Mouse (Mus musculus) cerebral cortex, adult 2 months (tissue): Measurements from ENCODE around the gene Morf4l1.

Experiments used
- WGBS: fragments of 180-500 bp; shearing (Covaris S2); methylation state at CpG from one replicate; pipeline ENCODE4 v1.1.7; 2018; 5-methylcytosine and 5-hydroxymethylcytosine counted together

Gene Morf4l1

DNA sequence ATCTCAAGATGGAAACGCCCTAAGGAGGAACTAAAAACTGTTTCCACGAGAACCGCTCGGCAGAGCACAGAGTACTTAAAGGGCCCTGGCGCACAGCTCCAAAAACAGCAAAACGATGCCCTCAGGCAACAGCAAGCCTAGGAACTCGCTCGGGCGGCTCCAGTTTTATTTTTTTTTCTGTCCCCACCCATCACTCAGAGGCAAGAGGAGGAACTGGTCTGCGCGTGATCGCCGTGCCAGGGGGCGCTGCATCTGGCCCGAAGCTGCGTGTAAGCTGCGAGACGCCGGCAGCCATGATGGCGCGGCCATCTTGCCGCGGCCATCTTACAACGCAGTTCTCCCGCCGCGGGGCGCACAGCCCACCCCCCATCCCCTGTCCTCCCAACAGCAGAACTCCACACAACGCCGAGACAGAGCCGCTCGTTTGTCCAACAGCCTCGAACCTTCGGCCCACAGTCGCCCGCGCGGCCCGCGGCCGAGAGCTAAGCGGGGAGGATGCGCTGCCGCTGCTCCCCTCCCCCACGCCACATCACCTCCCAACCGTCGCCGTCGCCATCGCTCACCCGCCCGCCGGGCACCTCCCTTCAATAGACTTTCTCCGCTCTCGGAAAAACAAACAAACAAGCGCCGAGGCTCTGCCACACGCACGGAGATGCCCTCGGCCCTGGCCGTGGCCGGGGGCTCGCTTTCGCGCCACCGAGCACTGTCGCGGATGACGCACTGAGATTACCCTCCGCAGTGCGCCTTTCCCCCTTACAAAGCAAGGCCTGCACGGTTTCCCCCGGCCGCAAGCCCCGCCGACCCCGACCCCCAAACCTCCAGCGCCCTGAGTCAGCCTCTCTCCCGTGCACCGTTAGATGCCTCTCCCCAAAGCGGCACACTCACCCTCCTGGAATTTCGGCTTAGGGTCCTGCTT, 665 bp downstream of the Morf4l1 start:
- WGBS = under 1% methylated on average over 82 of the region's 82 CpGs

DNA sequence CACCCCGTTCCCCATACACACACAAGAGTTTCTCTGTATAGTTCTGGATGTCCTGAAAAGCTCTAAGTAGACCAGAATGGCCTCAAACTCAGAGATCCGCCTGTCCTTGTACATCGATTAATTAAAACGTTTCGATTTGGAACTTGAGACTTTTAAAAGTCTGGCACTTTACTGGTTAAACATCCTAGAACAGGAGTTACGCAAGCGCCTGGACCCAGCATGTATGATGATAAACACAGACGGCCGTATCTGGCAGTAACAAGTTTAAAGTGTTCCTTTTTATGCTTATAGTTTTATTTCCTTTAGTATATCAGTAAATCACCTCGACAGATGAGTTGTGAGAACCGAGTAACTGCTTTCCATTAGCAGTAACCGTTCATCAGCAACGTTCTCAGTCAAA, 1.4 kb downstream of the Morf4l1 start:
- under 1% methylated on average over 13 of the region's 13 CpGs for WGBS

DNA sequence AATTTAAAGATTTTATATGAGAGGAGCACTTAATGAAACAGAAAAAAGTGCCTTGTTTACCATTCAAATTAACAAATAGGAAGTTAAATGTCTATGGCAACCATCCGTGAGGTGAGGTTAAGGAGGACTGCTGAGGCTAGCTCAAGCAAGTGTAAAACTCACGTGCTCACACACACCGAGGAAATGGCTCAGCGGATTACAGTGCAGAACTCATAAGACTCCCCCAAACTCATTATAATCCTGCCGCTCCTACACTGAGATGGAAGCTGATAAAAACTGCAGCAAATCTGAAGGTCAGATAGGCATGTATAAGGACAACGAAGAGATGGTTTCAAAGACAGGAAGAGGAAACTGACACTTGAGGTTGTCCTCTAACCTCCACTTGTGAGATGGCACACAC, 5.2 kb downstream of the Morf4l1 start:
- 37% methylated on average over 6 of the region's 6 CpGs for WGBS

DNA sequence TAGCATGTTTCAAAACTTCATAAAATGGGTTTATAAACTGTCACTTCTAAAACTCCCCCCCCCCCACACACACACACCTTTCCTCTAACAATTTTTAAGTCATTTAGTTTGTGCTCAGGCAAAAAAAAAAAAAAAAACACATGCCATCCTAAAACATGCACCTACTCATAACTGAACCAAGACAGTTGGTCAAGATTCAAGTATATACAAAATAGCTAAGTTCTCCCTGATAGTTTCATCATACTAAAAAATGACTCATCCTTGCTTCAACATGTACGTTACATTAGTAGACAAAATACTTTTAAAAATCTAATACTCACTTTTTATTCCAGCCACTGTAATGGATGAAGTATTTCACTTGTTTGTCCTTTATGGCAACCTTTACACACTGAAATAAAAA, 7.7 kb downstream of the Morf4l1 start:
- WGBS = 37% methylated on average over 1 of the region's 1 CpGs

DNA sequence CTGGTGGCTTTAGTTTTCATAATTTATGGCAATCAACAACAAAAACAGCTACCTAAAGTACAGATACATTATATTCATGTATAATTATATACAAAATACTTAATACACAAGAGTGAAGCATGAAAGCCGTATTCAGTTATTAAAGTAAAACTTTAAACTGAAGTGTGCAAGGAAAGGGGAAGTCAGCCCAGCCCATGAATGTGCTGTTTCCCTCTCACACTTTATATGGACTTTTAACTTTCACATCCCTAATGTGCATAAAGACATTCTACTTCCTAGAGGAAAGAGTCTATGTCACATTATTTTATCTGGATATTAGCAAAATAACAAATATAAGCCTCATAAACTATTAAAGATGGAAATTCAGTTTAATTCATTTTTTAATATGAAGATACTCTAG, 9.1 kb downstream of the Morf4l1 start:
- 67% methylated on average over 1 of the region's 1 CpGs for WGBS

DNA sequence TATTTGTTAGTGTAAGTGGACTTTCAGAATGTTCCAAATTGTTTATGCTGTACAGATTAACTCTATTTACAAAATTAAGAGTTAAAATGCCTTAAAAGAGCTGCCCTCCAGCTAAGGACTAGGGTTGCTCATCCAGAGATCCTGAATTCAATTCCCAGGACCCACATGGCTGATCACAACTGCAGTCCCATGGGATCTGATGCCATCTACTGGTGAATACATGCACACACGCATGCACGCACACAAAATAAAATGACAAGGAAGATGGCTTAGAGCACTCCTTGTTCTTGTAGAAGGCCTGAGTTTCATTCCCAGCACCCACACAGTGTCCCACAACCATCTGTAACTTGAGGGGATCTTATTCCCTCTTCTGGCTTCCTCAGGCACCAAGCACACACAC, 13.8 kb downstream of the Morf4l1 start:
- WGBS = 39% methylated on average over 2 of the region's 2 CpGs

DNA sequence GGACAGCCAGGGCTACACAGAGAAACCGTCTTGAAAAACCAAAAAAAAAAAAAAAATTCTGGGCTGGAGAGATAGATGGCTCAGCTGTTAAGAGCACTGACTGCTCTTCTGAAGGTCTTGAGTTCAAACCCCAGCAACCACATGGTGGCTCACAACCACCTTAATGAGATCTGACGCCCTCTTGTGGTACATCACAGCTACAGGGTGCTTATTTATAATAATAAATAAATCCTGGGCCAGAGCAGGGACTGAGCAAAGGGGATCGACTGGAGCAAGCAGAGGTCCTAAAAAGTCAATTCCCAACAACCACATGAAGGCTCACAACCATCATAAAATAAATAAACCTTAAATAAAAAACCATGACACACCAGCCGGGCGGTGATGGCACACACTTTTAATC, 15.6 kb downstream of the Morf4l1 start:
- WGBS = 87% methylated on average over 5 of the region's 5 CpGs

DNA sequence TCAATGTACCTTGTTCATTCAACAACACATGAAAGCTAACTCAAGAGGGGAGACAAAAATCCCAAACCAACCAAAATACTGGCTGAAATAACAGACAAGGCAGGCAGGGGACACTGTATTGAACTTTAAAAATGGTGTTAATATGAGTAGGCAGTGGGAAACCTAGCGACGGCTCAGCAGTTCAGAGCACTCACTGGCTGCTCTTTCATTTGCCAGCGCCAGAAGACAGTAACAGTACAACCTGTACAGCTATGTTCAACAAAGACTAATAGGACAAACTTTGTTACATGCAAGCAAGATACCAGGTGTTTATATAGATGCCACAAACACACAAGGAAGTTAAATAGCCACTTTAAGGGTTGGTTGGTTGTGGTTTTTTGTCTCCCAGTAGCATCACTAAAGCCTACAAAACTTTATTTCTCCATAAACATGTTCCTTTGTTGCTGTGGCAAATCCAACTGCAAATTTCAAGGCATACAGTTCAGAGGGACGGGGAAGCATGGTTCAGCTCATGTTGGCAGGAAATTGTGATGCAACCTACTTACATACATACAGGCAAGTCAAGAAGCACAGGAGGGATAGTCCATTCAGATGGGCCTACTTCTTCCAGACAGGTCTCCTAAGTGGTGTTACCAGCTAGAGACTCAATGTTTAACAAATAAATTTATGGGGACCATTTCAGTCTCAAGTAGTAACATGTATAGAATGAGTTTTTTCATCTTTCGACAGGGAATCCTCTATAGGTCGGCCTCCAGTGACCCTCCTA, 25.1 kb downstream of the Morf4l1 start:
- 78% methylated on average over 6 of the region's 6 CpGs for WGBS

DNA sequence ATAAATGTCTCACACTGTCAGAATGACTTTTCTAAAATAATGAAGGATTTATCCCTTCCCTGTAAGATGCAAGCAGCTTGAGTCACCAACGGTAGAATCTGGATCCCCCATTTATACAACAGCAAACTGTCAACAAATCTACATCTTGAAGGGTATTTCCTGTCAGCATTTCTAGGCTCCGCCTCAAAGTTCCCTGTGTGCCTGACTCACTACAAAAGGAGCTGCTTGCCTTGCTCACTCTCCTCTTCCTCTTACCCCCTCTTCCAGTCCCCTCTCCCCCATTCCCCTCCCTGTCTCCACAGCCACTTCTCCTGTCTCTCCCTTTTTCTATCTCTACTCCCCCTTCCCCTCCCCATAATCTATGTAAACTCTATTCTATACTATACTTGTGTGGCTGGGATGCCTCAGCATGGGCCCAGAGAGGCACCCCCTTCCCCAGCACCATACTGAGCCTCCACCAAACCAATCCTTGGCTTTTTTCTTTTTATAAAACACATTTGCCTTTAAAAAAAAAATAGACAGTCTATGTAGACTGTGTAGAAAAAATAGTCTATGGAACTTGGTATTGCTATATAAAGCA, 26.6 kb downstream of the Morf4l1 start:
- WGBS = 71% methylated on average over 2 of the region's 2 CpGs

DNA sequence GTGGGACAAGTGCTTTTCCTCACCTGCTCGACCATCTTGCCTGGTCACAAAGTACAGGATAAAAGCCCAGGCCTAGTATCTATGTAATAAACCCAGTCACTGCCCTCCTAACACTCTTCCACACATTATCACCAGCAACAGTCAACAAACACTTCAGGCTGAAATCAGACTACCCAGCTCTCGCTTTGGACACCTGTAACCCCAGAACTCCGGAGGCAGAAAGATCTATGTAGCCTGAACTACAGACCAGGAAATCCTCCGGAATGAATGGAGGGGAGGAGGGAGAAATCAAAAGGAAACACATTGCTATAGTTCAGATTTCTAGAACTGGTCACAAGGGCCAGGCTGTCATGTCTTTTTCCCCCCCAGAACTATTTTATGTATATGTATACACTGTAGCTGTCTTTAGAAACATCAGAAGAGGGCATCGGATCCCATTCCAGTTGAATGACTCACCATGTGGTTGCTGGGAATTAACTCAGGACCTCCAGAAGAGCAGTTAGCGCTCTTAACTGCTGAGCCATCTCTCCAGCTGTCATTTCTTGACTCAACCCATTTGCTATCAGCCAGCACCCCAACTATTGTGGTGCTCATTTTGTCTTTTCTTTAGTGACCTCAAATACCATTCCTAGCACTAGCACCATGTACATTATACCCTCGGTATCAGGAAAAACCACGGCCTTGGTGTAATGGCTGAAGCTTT, 29.7 kb downstream of the Morf4l1 start:
- WGBS = 81% methylated on average over 8 of the region's 8 CpGs

DNA sequence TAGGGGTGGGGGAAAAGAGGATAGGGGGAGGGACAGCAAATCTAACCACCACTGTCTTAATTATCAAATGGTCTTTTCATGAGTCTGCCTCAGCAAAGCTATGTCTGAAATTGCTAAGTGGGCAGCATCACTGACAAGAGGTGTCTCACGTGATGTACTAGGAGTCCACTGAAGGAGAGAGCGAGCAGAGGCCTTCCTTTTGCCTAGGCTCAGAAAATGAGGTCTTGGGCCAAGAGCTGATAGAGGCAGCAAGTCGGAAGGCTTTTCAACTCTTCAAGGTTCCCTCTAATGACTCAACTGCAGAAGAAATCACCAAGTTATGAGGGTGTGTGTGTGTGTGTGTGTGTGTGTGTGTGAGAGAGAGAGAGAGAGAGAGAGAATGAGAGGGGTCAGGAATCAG, 30.4 kb downstream of the Morf4l1 start:
- 85% methylated on average over 3 of the region's 3 CpGs for WGBS

DNA sequence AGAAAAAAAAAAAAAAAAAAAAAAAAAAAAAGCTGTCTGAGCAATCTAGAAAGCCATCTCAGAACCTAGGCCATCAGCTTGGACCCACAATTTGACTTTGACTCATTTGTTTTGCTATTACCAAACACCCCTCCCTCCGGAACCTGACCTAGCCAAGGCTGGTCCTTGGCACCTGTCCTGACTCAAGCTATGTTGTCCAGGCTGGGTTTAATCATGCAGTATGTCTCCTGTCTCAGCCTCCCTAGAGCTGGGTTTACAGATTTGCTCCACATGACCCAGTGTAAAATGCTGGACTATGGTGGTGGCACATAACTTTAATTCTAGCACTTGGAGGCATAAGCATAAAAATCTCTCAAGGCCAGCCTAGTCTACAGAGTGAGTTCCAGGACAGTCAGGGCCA, 31.6 kb downstream of the Morf4l1 start:
- 96% methylated on average over 1 of the region's 1 CpGs for whole genome bisulfite sequencing

DNA sequence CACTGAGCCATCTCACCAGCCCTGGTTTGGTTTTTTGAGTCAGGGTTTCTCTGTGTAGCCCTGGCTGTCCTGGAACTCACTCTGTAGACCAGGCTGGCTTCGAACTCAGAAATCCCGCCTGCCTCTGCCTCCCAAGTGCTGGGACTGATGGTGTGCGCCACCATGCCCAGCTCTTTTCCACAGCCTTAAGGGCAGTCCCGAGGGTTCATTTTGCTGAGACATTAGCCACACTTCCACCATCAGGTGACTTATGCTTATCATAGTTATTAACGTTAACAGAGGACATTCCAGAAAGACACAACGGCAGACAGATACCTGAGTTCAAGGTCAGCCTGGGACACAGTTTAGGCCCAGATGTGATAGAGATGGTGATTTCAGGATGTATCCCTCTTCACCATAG, 32.6 kb downstream of the Morf4l1 start:
- WGBS = 93% methylated on average over 6 of the region's 6 CpGs

DNA sequence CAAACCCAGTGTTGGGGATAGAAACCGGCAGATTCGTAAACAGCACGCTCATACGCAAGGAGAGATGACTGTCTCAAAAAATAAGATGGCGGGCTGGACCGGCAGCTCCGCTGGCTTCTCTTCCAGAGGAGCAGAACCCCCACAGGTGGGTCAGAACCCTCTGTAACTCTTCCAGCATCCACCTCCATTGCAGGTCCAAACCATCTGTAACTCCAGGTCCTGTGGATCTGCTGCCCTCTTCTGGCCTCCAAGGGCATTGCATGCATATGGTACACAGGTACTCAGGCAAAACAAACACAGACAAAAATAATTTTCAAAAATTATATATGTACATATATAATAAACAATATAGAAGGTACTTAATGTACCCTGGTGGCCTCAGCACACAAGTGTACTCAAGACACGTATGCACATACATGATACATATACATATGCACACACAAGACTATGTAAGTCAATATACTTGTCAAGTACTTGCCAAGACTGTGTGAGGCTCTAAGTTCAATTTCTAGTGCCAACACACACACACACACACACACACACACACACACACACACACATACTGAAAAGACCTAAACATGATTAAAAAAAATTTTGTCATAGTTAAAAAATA, 37.6 kb downstream of the Morf4l1 start:
- 72% methylated on average over 8 of the region's 8 CpGs for WGBS

DNA sequence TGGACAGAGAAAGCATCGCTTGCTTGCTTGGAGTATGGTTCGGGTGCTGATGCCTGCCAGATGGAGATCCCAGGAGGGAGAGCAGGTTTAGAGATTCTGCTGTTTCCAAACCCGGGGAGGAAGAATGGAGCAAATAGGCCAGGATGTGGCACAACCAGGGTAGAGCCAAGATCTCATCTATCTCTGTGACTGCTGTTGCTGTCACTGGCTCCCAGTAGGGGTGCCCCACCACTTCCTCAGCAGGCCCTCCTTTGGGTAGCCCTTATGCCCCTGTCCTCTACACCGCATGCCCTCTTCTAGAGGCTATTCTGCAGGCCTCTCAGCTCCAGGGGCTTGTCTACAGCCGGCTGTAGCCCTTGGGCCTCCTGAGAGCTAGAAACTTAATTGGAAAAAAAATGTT, 38.4 kb downstream of the Morf4l1 start:
- 85% methylated on average over 5 of the region's 5 CpGs for WGBS

DNA sequence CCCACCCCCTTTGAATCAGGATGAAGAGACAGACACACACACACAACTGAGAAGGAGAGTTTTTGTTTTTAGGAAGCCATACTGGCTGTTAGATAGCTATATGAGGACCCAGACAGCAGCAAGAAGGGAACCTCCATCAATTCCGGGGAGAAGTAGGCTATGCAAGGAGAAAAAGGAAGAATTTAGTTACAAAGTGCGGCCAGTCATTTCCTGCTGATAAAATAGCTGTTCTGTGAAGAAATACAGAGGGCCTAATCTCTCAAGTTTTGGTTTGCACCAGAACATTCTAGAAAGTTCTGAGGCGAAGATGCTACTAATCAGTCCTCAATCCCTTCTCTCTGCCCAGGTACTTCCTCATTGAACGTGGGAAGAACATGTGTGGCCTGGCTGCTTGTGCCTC, 39.2 kb downstream of the Morf4l1 start:
- 86% methylated on average over 4 of the region's 4 CpGs for WGBS

DNA sequence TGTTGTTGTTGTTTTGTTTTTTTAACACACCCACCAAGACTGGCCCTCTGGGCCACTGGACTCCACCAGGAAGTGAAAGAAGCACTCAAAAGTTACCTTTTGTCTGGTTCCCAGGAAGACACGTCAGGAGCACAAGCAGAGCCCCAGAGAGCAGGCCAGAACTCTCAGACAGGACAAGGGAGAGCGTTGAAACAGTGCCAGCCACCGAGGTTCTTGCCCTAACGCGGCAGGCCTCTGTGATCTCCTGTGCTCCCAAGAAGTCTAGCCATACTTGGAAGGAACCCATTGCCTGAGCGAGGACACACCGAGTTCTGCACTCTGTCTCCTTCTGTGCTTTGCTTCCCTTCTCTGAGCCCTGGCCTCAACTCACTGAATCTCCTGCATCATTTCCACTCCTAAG, 44.4 kb downstream of the Morf4l1 start:
- WGBS = 70% methylated on average over 7 of the region's 7 CpGs

DNA sequence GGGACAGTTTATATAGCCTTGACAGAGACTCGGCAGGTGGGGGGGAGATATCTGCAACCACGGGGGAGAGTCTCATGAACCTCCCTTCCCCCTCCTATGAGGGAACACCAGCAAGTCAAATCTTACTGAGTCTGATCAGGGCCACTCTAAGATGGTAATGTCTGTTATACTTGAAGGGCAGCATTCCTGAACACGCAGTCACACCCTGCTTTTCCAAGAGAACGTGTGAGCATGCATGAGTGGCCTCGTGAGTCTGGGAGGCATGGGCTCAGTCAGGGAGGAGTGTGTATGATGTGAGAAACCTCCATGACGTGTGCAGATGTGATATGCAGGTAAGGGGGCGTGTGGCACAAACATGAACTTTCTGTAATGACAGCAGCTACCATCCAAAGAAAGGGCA, 45.1 kb downstream of the Morf4l1 start:
- 84% methylated on average over 7 of the region's 7 CpGs for WGBS

DNA sequence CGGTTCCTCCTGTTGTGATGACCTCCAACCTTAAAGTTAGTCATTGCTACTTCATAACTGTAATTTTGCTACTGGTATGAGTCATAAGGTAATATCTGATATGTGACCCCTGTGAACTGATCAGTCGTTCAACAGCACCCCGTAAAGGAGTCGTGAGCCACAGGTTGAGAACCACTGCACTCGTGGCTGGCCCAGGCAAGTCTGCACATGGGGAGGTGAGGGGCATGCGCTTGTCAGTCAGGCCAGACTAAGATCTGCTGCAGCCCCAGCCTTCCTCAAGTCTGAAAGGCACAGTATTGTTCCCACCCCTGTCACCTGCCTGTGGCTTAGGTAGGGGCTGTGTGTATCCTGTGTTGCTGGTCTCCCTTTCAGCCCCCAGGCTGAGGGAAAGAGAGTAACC, 45.8 kb downstream of the Morf4l1 start:
- 94% methylated on average over 6 of the region's 6 CpGs for WGBS

DNA sequence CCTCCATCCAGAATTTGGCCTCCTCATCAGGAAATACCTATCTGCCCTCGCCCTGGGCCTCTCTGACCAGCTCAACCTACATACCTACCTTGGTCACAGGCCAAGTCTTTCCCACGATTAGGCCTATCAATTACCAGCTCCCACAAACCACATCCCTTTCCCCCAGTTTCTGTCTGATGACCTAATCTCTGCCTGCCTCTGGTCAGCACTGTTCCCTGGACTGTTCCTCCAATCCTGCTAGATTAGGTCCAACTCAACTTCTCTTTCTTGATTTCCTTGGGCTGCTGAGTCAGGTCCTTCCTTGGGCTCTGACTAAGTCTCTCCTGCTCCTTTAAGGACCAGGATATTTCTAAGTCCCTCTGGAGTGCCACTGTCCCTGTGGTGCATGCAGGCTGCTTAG, 47.2 kb downstream of the Morf4l1 start:
- WGBS = 85% methylated on average over 2 of the region's 2 CpGs

DNA sequence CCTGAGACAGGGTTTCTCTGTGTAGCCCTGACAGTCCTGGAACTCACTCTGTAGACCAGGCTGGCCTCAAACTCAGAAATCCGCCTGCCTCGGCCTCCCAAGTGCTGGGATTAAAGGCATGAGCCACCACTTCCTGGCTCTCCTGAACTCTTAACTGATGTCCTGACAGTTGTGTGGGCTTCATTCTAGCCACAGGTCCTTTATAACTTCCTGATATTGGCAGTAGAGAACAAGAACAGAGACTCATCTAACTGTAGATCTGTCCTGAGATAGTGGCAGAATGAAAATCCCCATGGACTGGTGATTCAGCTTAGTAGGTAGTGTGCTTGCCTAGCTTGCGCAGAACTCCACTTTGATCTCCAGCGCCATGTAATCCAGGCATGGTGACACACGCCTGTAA, 53.6 kb downstream of the Morf4l1 start:
- WGBS = 92% methylated on average over 5 of the region's 5 CpGs

DNA sequence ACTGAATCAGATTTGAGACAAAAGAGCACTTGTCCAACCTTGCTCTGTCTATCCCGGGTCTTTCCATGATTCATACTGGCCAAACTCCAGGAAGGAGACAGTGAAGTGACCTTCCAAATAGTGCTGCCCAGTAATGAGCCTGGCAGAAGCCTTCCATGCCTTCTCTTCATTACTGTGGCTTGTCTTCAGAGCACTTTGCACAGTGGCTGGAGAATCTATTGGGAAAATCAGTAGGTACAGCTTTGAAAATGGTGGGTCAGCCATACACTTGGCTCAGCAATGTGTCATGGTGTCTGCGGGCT, 54.0 kb downstream of the Morf4l1 start:
- 63% methylated on average over 2 of the region's 2 CpGs for WGBS
